8 mouse cellular contexts compared by ENCODE assay signal in genomic region chr3:139205444-139205998, GRCm38 (mm10). TPM values are rescaled to one million over a fixed set of nuclear protein-coding genes. Genes with fewer than 3 reads are reported as not detected.
DNase-seq lines count a peak whose midpoint lies in the region; ATAC-seq lines count a peak whose summit lies in the region.

Stpg2 (plus strand) TSS chr3:139205694.

- H3K27ac ChIP-seq in hindbrain, embryonic 16.5 days (ENCODE audit: low read depth, low read length), result peak within 1 kb of the TSS; percentile 99

- peak within 1 kb of the TSS; percentile 88 for H3K4me2 ChIP-seq in hindbrain, embryonic 16.5 days (ENCODE audit: low read length)

- peak; percentile 85 to 86 for DNase-seq in adrenal gland, adult 18-20 months (ENCODE audit: low spot score in 2 of 2)
- peak; percentile 94 for DNase-seq in embryo, embryonic 10.5 days (ENCODE audit: low spot score)
- DNase-seq in gastrocnemius, adult 8-10 months (ENCODE audit: low spot score in 2 of 2), result peak; percentile 82 to 83
- peak; percentile 93 to 95 for DNase-seq in layer of hippocampus, postnatal 36 days
- peak; percentile 89 for DNase-seq in lung, postnatal 14 days
- peak; percentile 89 for DNase-seq in ovary, postnatal 36 days (ENCODE audit: low spot score)
- peak; percentile 92 to 94 for DNase-seq in thymus, postnatal 10 days (ENCODE audit: low spot score in 2 of 2)

- no peaks in the 10 kb centered on the region for H3K9me3 ChIP-seq in hindbrain, embryonic 16.5 days (ENCODE audit: control insufficient read depth, low read length)

- ATAC-seq in hindbrain, embryonic 16.5 days, result peak; percentile 99

- peaks cover 10% of the 10 kb centered on the region for H3K27me3 ChIP-seq in hindbrain, embryonic 16.5 days (replicated peaks; ENCODE audit: control insufficient read depth, insufficient read depth, low read length)

- peak within 1 kb of the TSS; percentile 73 for H3K4me3 ChIP-seq in hindbrain, embryonic 16.5 days (ENCODE audit: low read length)

- H3K9ac ChIP-seq in hindbrain, embryonic 16.5 days (ENCODE audit: low read depth, low read length), result peak within 1 kb of the TSS; percentile 83

- WGBS in hindbrain, embryonic 16.5 days, result under 1% methylated on average over 45 of the region's 49 CpGs

- no peaks in the 10 kb centered on the region for H3K36me3 ChIP-seq in hindbrain, embryonic 16.5 days (ENCODE audit: control insufficient read depth, insufficient read depth, low read length)

- peaks cover 3% of the 10 kb centered on the region for H3K4me1 ChIP-seq in hindbrain, embryonic 16.5 days (ENCODE audit: control insufficient read depth, insufficient read depth, low read depth, low read length)

RNA-seq across cellular contexts. Expression of gene Stpg2, which starts in this region (rescaled TPM):
- total RNA-seq in adrenal gland, adult 18-20 months (2021), result not detected
- not detected for total RNA-seq in gastrocnemius, adult 8-10 months (2022)
- not detected in 2 replicates for polyA plus RNA-seq in hindbrain, embryonic 16.5 days (2015; fragmentation: Nextera tagmentation; extraction: Ambion mirVana)
- total RNA-seq in layer of hippocampus, postnatal 36 days (2021), result under 1 TPM in 1 of 2 experiments, not detected in 1; 0.17 TPM

Comparison
In these comparisons a context has a peak if more than half of its experiments do, and no peak if none do; other contexts are left out.
1. Peak in every context shown above with its lines: DNase-seq, ATAC-seq, H3K4me3 ChIP-seq and H3K27ac ChIP-seq.
2. Peak in DNase-seq in adrenal gland, adult 18-20 months; RNA of the gene not detected or under 1 TPM.
3. Peak in DNase-seq in gastrocnemius, adult 8-10 months; RNA of the gene not detected or under 1 TPM.
4. Peak in ATAC-seq, H3K4me3 ChIP-seq, H3K27ac ChIP-seq, H3K9ac ChIP-seq and H3K4me2 ChIP-seq in hindbrain, embryonic 16.5 days; RNA of the gene not detected or under 1 TPM.
5. Peak in DNase-seq in layer of hippocampus, postnatal 36 days; RNA of the gene not detected or under 1 TPM.